Mouse (Mus musculus): ENCODE results near the gene 9430015G10Rik.
"Not testable (repeated sequence)": the region's sequence is repeated elsewhere in the genome, so short reads cannot be mapped to it uniquely, and the experiment has no call there.

Gene 9430015G10Rik

GRCm38 (mm10) chr4:156097770-156098366 is 11.9 kb upstream of the 9430015G10Rik start:
- DNase-seq (ENCODE audit: low spot score in 2 of 2), result no peak

- DNase-seq (ENCODE audit: low spot score in 2 of 2), result no peak
Observed at GRCm38 (mm10) chr4:156099427-156099826, 10.4 kb upstream of the 9430015G10Rik start.

- no peak for DNase-seq (ENCODE audit: low spot score in 2 of 2)
Observed at GRCm38 (mm10) chr4:156100501-156100900, 9.3 kb upstream of the 9430015G10Rik start.

- DNase-seq (ENCODE audit: low spot score in 2 of 2), result no peak
Observed at GRCm38 (mm10) chr4:156101481-156101903, 8.3 kb upstream of the 9430015G10Rik start.

- no peak for DNase-seq (ENCODE audit: low spot score in 2 of 2)
Observed at GRCm38 (mm10) chr4:156103342-156103741, 6.4 kb upstream of the 9430015G10Rik start.

- DNase-seq (ENCODE audit: low spot score in 2 of 2), result peak; percentile 33 to 47
Observed at GRCm38 (mm10) chr4:156108606-156109546, 906 bp upstream of the 9430015G10Rik start.

GRCm38 (mm10) chr4:156124077-156124476 is 14.3 kb downstream of the 9430015G10Rik start:
- no peak for DNase-seq (ENCODE audit: low spot score in 2 of 2)

- DNase-seq (ENCODE audit: low spot score in 2 of 2), result no peak
Observed at GRCm38 (mm10) chr4:156125393-156125792, 15.6 kb downstream of the 9430015G10Rik start.

- DNase-seq (ENCODE audit: low spot score in 2 of 2), result no peak
Observed at GRCm38 (mm10) chr4:156126841-156127240, 17.1 kb downstream of the 9430015G10Rik start.

- DNase-seq (ENCODE audit: low spot score in 2 of 2), result no peak
Observed at GRCm38 (mm10) chr4:156128746-156129145, 19.0 kb downstream of the 9430015G10Rik start.

- DNase-seq (ENCODE audit: low spot score in 2 of 2), result peak; percentile 29 to 53
Observed at GRCm38 (mm10) chr4:156130436-156130835, 20.7 kb downstream of the 9430015G10Rik start, which contains the start of gene Rnf223. TSS of gene Rnf223 (plus strand) at chr4:156130513.

- DNase-seq (ENCODE audit: low spot score in 2 of 2), result no peak
Observed at GRCm38 (mm10) chr4:156130940-156131339, 21.2 kb downstream of the 9430015G10Rik start.

GRCm38 (mm10) chr4:156133334-156133733 is 23.6 kb downstream of the 9430015G10Rik start:
- no peak for DNase-seq (ENCODE audit: low spot score in 2 of 2)

- peak; percentile 46 to 65 for DNase-seq (ENCODE audit: low spot score in 2 of 2)
Observed at GRCm38 (mm10) chr4:156133943-156134605, 24.3 kb downstream of the 9430015G10Rik start.

- DNase-seq (ENCODE audit: low spot score in 2 of 2), result no peak
Observed at GRCm38 (mm10) chr4:156135112-156135511, 25.3 kb downstream of the 9430015G10Rik start.

- DNase-seq (ENCODE audit: low spot score in 2 of 2), result no peak
Observed at GRCm38 (mm10) chr4:156135801-156136200, 26.0 kb downstream of the 9430015G10Rik start.

GRCm38 (mm10) chr4:156136285-156137100 is 26.7 kb downstream of the 9430015G10Rik start:
- no peak for DNase-seq (ENCODE audit: low spot score in 2 of 2)

GRCm38 (mm10) chr4:156150887-156151286 is 41.1 kb downstream of the 9430015G10Rik start:
- not testable (repeated sequence) for DNase-seq (ENCODE audit: low spot score in 2 of 2)

- no peak for DNase-seq (ENCODE audit: low spot score in 2 of 2)
Observed at GRCm38 (mm10) chr4:156154771-156155170, 45.0 kb downstream of the 9430015G10Rik start.

GRCm38 (mm10) chr4:156166477-156166876 is 56.7 kb downstream of the 9430015G10Rik start:
- DNase-seq (ENCODE audit: low spot score in 2 of 2), result no peak

GRCm38 (mm10) chr4:156168611-156169010 is 58.8 kb downstream of the 9430015G10Rik start:
- DNase-seq (ENCODE audit: low spot score in 2 of 2), result no peak
